ENCODE assay signal across 8 mouse cellular contexts in genomic region chr1:167269856-167270270, GRCm38 (mm10). TPM values are rescaled to one million over a fixed set of nuclear protein-coding genes. Genes with fewer than 3 reads are reported as not detected.
A peak's percentile ranks its signal among the peaks of the same experiment; 100 is the strongest.
DNase-seq lines count a peak whose midpoint lies in the region; ATAC-seq and TF ChIP-seq lines count a peak whose summit lies in the region.

No protein-coding gene starts in this region.

- peak overlapping the region; percentile 44; the same call in 1 of the 2 replicates for H3K27ac ChIP-seq in spleen, adult 2 months (ENCODE audit: insufficient read depth, low read length)
- H3K27ac ChIP-seq in intestine, embryonic 16.5 days (ENCODE audit: low read length) = peak overlapping the region; percentile 61
- H3K27ac ChIP-seq in midbrain, embryonic 13.5 days = peak overlapping the region; percentile 51

- DNase-seq in spleen, adult 2 months (ENCODE audit: low read depth in 1 of 2, low spot score in 2 of 2) = no peak
- no peak for DNase-seq in spleen, postnatal 36 days (ENCODE audit: low spot score in 2 of 2)
- DNase-seq in cerebellum, postnatal 25 days = peak; percentile 71 to 80
- DNase-seq in gastrocnemius, postnatal 36 days = peak; percentile 75 to 82
- DNase-seq in left cerebral cortex, postnatal 4 days = peak; percentile 83
- peak; percentile 70 to 76 for DNase-seq in urinary bladder, postnatal 4 days (ENCODE audit: low spot score in 2 of 2)

- no peak overlapping the region for H3K4me3 ChIP-seq in spleen, adult 2 months (ENCODE audit: extremely low read depth, insufficient read depth, insufficient read length)
- H3K4me3 ChIP-seq in intestine, embryonic 16.5 days (ENCODE audit: low read length) = peak overlapping the region; percentile 18; the same call in 1 of the 2 replicates
- H3K4me3 ChIP-seq in midbrain, embryonic 13.5 days (replicated peaks) = no peak overlapping the region; the same call in 1 of the 2 replicates

- H3K27me3 ChIP-seq in spleen, adult 2 months (ENCODE audit: control insufficient read depth, insufficient read depth, low read length) = no peaks in the 10 kb centered on the region
- H3K27me3 ChIP-seq in intestine, embryonic 16.5 days (replicated peaks; ENCODE audit: control insufficient read depth, insufficient read depth, low read length) = peaks cover 3% of the 10 kb centered on the region; the same call in 1 of the 2 replicates
- H3K27me3 ChIP-seq in midbrain, embryonic 13.5 days = no peaks in the 10 kb centered on the region

- peak overlapping the region; percentile 45; the same call in 1 of the 2 replicates for H3K4me2 ChIP-seq in intestine, embryonic 16.5 days (ENCODE audit: low read depth, low read length)
- peak overlapping the region; percentile 51 for H3K4me2 ChIP-seq in midbrain, embryonic 13.5 days (replicated peaks)

- intact Hi-C loops in gastrocnemius, postnatal 36 days (cut with DNase I) = loop anchor here (5.0 kb wide), 1 partner anchor 38 kb away; no protein-coding TSS in a partner anchor
- intact Hi-C loops in left cerebral cortex, postnatal 4 days (cut with DNase I) = loop anchor here (10.0 kb wide), 1 partner anchor 45 kb away; no protein-coding TSS in a partner anchor

- no peaks in the 10 kb centered on the region for H3K36me3 ChIP-seq in spleen, adult 2 months (ENCODE audit: control insufficient read depth, insufficient read depth, low read length)
- H3K36me3 ChIP-seq in intestine, embryonic 16.5 days (ENCODE audit: control insufficient read depth, insufficient read depth, low read length) = no peaks in the 10 kb centered on the region
- peaks cover 3% of the 10 kb centered on the region; the same call in 1 of the 2 replicates for H3K36me3 ChIP-seq in midbrain, embryonic 13.5 days

- H3K4me1 ChIP-seq in spleen, adult 2 months (ENCODE audit: control insufficient read depth, insufficient read depth, insufficient read length) = peaks cover 19% of the 10 kb centered on the region; the same call in 1 of the 2 replicates
- H3K4me1 ChIP-seq in intestine, embryonic 16.5 days (ENCODE audit: control insufficient read depth, insufficient read depth, low read length) = peaks cover 46% of the 10 kb centered on the region
- peaks cover 47% of the 10 kb centered on the region for H3K4me1 ChIP-seq in midbrain, embryonic 13.5 days (replicated peaks)

- no peak overlapping the region for H3K9ac ChIP-seq in intestine, embryonic 16.5 days (ENCODE audit: low read depth, low read length)
- H3K9ac ChIP-seq in midbrain, embryonic 13.5 days (replicated peaks) = 0 out of 2 replicates have a peak overlapping the region, but pooled peaks have one; percentile 45

- 42% methylated on average over 6 of the region's 6 CpGs for WGBS in spleen, adult 2 months
- 16% methylated on average over 6 of the region's 6 CpGs for WGBS in intestine, embryonic 16.5 days
- 17% methylated on average over 6 of the region's 6 CpGs for WGBS in midbrain, embryonic 13.5 days

- TF ChIP-seq CTCF in spleen, adult 2 months (IDR thresholded peaks at IDR 0.05; ENCODE audit: extremely low read depth, insufficient read depth, insufficient read length, insufficient replicate concordance) = no peak

- ATAC-seq in intestine, embryonic 16.5 days = peak; percentile 32
- peak; percentile 35 for ATAC-seq in midbrain, embryonic 13.5 days

- TF ChIP-seq POLR2A in spleen, adult 2 months (IDR thresholded peaks at IDR 0.05; ENCODE audit: low read depth, low read length) = no peak

- H3K9me3 ChIP-seq in intestine, embryonic 16.5 days (ENCODE audit: control insufficient read depth, low read length) = no peaks in the 10 kb centered on the region
- H3K9me3 ChIP-seq in midbrain, embryonic 13.5 days = no peaks in the 10 kb centered on the region

RNA-seq across cellular contexts. Expression of gene Uck2, which starts 15.3 kb away (rescaled TPM):
- 15.1 and 20.1 TPM in 2 replicates for polyA plus RNA-seq in spleen, adult 2 months (2012; rRNA removed)
- total RNA-seq in gastrocnemius, postnatal 36 days (2021) = 10 to 100 TPM; 17.6 to 18.9 TPM
- 30.8 and 36.8 TPM in 2 replicates for polyA plus RNA-seq in intestine, embryonic 16.5 days (2015; fragmentation: Nextera tagmentation; extraction: Ambion mirVana)
- total RNA-seq in left cerebral cortex, postnatal 4 days (2021) = 10 to 100 TPM; 80.8 to 85.6 TPM
- polyA plus RNA-seq in midbrain, embryonic 13.5 days (2015; fragmentation: Nextera tagmentation; extraction: Ambion mirVana) = 67.6 and 70.1 TPM in 2 replicates

RNA-seq across cellular contexts. Expression of gene Tmco1, which starts 38.3 kb away (rescaled TPM):
- polyA plus RNA-seq in spleen, adult 2 months (2012; rRNA removed) = 13.6 and 17.5 TPM in 2 replicates
- 10 to 100 TPM; 28.7 to 34.9 TPM for total RNA-seq in gastrocnemius, postnatal 36 days (2021)
- polyA plus RNA-seq in intestine, embryonic 16.5 days (2015; fragmentation: Nextera tagmentation; extraction: Ambion mirVana) = 132 and 133 TPM in 2 replicates
- total RNA-seq in left cerebral cortex, postnatal 4 days (2021) = 10 to 100 TPM; 36.1 to 43.9 TPM
- polyA plus RNA-seq in midbrain, embryonic 13.5 days (2015; fragmentation: Nextera tagmentation; extraction: Ambion mirVana) = 75.3 and 76.9 TPM in 2 replicates

Comparison
In these comparisons a context has a peak if more than half of its experiments do, and no peak if none do; other contexts are left out.
1. DNase-seq: peak in cerebellum, postnatal 25 days (2 of 2), gastrocnemius, postnatal 36 days (2 of 2), left cerebral cortex, postnatal 4 days (single experiment) and urinary bladder, postnatal 4 days (2 of 2); none in spleen, adult 2 months (0 of 2) and spleen, postnatal 36 days (0 of 2).
2. Peak in every context shown above with its lines, with median percentiles within 50 percentile points of each other: H3K27ac ChIP-seq.